Mouse (Mus musculus) hindbrain, embryonic 12.5 days (tissue): ENCODE data around the gene 4931428L18Rik. TPM values are rescaled to one million over a fixed set of nuclear protein-coding genes. Genes with fewer than 3 reads are reported as not detected.

Experiments
- ATAC-seq: fragments of 200-750 bp; cut with Nextera tagmentation; 2 replicates; pipeline ENCODE4 v1.8.0; 2017; ENCODE audit warnings: moderate TSS enrichment; ENCODE audit not compliant: low FRiP score
- H3K27ac ChIP-seq: fragments of 300-500 bp; sonication (generic); 2 replicates; pipeline ENCODE4 v1.5.1; 2016; ENCODE audit warnings: mild to moderate bottlenecking
- H3K27me3 ChIP-seq: fragments of 300-500 bp; sonication (generic); 2 replicates; pipeline ENCODE4 v1.6.1; 2016; ENCODE audit warnings: mild to moderate bottlenecking
- H3K36me3 ChIP-seq: fragments of 300-500 bp; sonication (generic); 2 replicates; pipeline ENCODE4 v1.6.1; 2016; ENCODE audit warnings: mild to moderate bottlenecking
- H3K4me1 ChIP-seq: fragments of 300-500 bp; sonication (generic); 2 replicates; pipeline ENCODE4 v1.6.1; 2016
- H3K4me2 ChIP-seq: fragments of 300-500 bp; sonication (generic); replicated peaks from 2 replicates; pipeline ENCODE4 v1.6.1; 2016; ENCODE audit warnings: mild to moderate bottlenecking
- H3K4me3 ChIP-seq: fragments of 300-500 bp; sonication (generic); 2 replicates; pipeline ENCODE4 v1.5.1; 2016; ENCODE audit warnings: mild to moderate bottlenecking
- H3K9ac ChIP-seq: fragments of 300-500 bp; sonication (generic); 2 replicates; pipeline ENCODE4 v1.6.1; 2016; ENCODE audit warnings: mild to moderate bottlenecking, moderate library complexity
- H3K9me3 ChIP-seq: fragments of 300-500 bp; sonication (generic); replicated peaks from 2 replicates; pipeline ENCODE4 v1.6.1; 2016; ENCODE audit warnings: mild to moderate bottlenecking
- WGBS: fragments of 180-500 bp; shearing (Covaris S2); methylation state at CpG from one replicate; pipeline ENCODE4 v1.1.7; 2016; 5-methylcytosine and 5-hydroxymethylcytosine counted together
- polyA plus RNA-seq: library from polyadenylated mRNA; unstranded; fragments of >200 nt; fragmentation: Nextera tagmentation; extraction: Ambion mirVana; gene quantifications from 2 replicates; pipeline ENCODE4 v1.2.1, GENCODE M21; 2016

Gene 4931428L18Rik
- polyA plus RNA-seq, 1 experiment from 2014 or later: not detected

- no peak for ATAC-seq
Measured at GRCm38 (mm10) chr1:31142288-31143094, 80.0 kb downstream of the 4931428L18Rik start.

GRCm38 (mm10) chr1:31138387-31138786 lies 84.1 kb downstream of the 4931428L18Rik start:
- no peak for ATAC-seq
- no peak overlapping the region for H3K4me3 ChIP-seq
- no peaks in the 10 kb centered on the region for H3K9me3 ChIP-seq
- H3K27me3 ChIP-seq: no peaks in the 10 kb centered on the region
- H3K27ac ChIP-seq: no peak overlapping the region
- no peak overlapping the region for H3K9ac ChIP-seq
- no peaks in the 10 kb centered on the region for H3K4me1 ChIP-seq
- H3K4me2 ChIP-seq: no peak overlapping the region
- 85% methylated on average over 3 of the region's 3 CpGs for WGBS
- H3K36me3 ChIP-seq: no peaks in the 10 kb centered on the region

More at GRCm38 (mm10) chr1:31142288-31143094, 80.0 kb downstream of the 4931428L18Rik start:
- H3K27ac ChIP-seq: no peak overlapping the region
- no peaks in the 10 kb centered on the region for H3K36me3 ChIP-seq
- no peak overlapping the region for H3K4me3 ChIP-seq
- H3K9me3 ChIP-seq: no peaks in the 10 kb centered on the region
- no peaks in the 10 kb centered on the region for H3K4me1 ChIP-seq
- 67% methylated on average over 8 of the region's 8 CpGs for WGBS
- H3K9ac ChIP-seq: no peak overlapping the region
- no peak overlapping the region for H3K4me2 ChIP-seq
- no peaks in the 10 kb centered on the region for H3K27me3 ChIP-seq

DNA sequence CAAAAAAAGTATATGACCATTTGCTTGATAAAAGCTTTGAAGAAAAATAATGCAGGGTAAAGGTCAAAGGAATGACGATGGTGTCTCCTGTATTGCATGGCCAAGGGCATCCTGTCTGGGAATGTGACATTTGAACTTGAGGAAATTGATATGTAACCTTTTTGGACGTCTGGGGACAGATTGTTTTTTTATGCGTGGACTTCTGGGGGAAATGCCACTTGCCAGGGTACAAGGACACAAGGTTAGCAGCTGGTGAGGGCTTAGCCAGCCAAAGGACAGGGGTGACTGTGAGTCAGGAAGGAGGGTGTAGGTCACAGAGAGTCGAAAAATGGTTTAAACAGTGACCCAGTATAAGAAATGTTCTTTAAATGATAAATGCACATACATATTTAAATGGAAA lies 109.0 kb downstream of the 4931428L18Rik start:
- Histone ChIP-seq H3K36me3 (no peaks in the 10 kb centered on the region), H3K9me3 (no peaks in the 10 kb centered on the region), H3K27me3 (no peaks in the 10 kb centered on the region), H3K4me2 (no peak overlapping the region), H3K4me3 (no peak overlapping the region), H3K27ac (no peak overlapping the region), H3K9ac (no peak overlapping the region), H3K4me1 (no peaks in the 10 kb centered on the region)
- ATAC-seq: no peak
- WGBS: 71% methylated on average over 4 of the region's 4 CpGs

DNA sequence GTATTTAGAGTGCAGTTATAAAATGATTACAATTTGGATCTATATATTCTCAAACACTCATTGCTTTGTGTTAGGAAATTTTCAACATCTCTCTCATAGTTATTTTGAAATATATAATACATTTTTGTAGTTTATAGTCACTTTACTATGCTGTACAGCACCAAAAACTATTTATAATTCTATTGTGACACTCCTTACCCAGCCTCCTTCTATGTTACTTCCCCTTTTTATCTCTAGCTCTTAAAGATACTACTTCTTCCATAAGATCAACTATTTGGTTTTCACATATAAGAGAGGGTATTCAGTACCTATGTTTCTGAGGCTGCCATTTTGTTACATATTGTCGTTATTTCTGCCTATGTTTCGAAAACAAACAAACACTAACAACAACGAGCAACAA lies 114.5 kb downstream of the 4931428L18Rik start:
- WGBS: 90% methylated on average over 3 of the region's 3 CpGs
- no peak overlapping the region for H3K4me2 ChIP-seq
- no peak for ATAC-seq
- no peaks in the 10 kb centered on the region for H3K36me3 ChIP-seq
- H3K4me3 ChIP-seq: no peak overlapping the region
- no peaks in the 10 kb centered on the region for H3K27me3 ChIP-seq
- no peaks in the 10 kb centered on the region for H3K4me1 ChIP-seq
- no peaks in the 10 kb centered on the region for H3K9me3 ChIP-seq
- no peak overlapping the region for H3K27ac ChIP-seq
- no peak overlapping the region for H3K9ac ChIP-seq

GRCm38 (mm10) chr1:31102863-31103657 lies 119.4 kb downstream of the 4931428L18Rik start:
- no peaks in the 10 kb centered on the region for H3K9me3 ChIP-seq
- H3K9ac ChIP-seq: no peak overlapping the region
- WGBS: 80% methylated on average over 12 of the region's 12 CpGs
- no peak for ATAC-seq
- H3K4me3 ChIP-seq: no peak overlapping the region
- H3K36me3 ChIP-seq: no peaks in the 10 kb centered on the region
- H3K27me3 ChIP-seq: no peaks in the 10 kb centered on the region
- no peaks in the 10 kb centered on the region for H3K4me1 ChIP-seq
- no peak overlapping the region for H3K27ac ChIP-seq
- H3K4me2 ChIP-seq: no peak overlapping the region

DNA sequence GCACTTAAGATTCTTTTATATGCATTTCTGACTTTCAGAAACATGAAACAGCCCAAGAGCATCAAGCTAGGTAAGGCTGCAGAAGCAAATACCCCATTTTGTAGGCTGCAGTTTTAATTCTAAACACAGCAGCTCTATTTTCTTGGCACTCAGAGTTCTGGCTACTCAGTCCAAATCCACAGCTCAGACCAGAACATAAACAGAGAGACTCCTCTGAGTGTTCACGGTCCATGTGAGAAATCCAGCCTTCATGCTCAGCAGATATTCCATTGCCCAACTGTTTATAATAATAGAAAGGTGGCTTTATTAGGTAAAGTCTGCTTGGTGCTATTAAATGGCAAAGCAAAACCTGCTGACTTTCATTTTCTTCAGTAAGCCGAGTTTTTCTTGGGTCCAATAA lies 120.2 kb downstream of the 4931428L18Rik start:
- Histone ChIP-seq H3K9ac (no peak overlapping the region), H3K36me3 (no peaks in the 10 kb centered on the region), H3K4me2 (no peak overlapping the region), H3K27ac (no peak overlapping the region), H3K9me3 (no peaks in the 10 kb centered on the region), H3K27me3 (no peaks in the 10 kb centered on the region), H3K4me3 (no peak overlapping the region), H3K4me1 (no peaks in the 10 kb centered on the region)
- WGBS: 80% methylated on average over 2 of the region's 2 CpGs
- no peak for ATAC-seq

- Histone ChIP-seq H3K9ac (no peak overlapping the region), H3K27ac (no peak overlapping the region), H3K4me1 (no peaks in the 10 kb centered on the region), H3K27me3 (no peaks in the 10 kb centered on the region), H3K4me3 (no peak overlapping the region), H3K9me3 (no peaks in the 10 kb centered on the region), H3K4me2 (no peak overlapping the region), H3K36me3 (no peaks in the 10 kb centered on the region)
- ATAC-seq: no peak
- 86% methylated on average over 3 of the region's 3 CpGs for WGBS
Measured at GRCm38 (mm10) chr1:31097208-31097607, 125.3 kb downstream of the 4931428L18Rik start.

GRCm38 (mm10) chr1:31096466-31096793 lies 126.1 kb downstream of the 4931428L18Rik start:
- WGBS: 64% methylated on average over 2 of the region's 2 CpGs
- Histone ChIP-seq H3K9me3 (no peaks in the 10 kb centered on the region), H3K4me2 (no peak overlapping the region), H3K4me1 (no peaks in the 10 kb centered on the region), H3K27ac (no peak overlapping the region), H3K27me3 (no peaks in the 10 kb centered on the region), H3K4me3 (no peak overlapping the region), H3K9ac (no peak overlapping the region), H3K36me3 (no peaks in the 10 kb centered on the region)
- no peak for ATAC-seq

- H3K4me2 ChIP-seq: no peak overlapping the region
- H3K4me1 ChIP-seq: no peaks in the 10 kb centered on the region
- H3K9ac ChIP-seq: no peak overlapping the region
- no peak overlapping the region for H3K4me3 ChIP-seq
- no peak for ATAC-seq
- no peaks in the 10 kb centered on the region for H3K9me3 ChIP-seq
- no peaks in the 10 kb centered on the region for H3K27me3 ChIP-seq
- no peak overlapping the region for H3K27ac ChIP-seq
- H3K36me3 ChIP-seq: no peaks in the 10 kb centered on the region
- 67% methylated on average over 5 of the region's 5 CpGs for WGBS
Measured at GRCm38 (mm10) chr1:31095706-31096465, 126.6 kb downstream of the 4931428L18Rik start.

DNA sequence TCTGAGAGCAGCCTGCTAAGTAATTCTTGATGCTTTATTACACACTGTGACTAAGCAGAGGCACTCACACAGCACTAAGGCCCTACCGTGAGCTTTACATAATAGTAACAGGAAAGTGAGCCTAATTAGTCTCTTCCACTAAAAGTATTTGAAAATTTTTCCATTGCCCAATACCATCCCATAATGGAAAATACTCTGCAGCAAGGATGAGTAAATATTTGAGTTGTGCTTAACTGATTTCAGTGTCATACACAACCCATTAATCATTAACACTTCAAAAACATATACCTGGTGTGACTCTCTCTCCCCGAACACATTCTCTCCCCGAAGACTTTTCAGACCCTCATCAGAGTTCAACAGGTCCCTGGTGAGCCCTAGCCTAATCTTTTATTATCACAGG lies 127.7 kb downstream of the 4931428L18Rik start:
- WGBS: 80% methylated on average over 3 of the region's 3 CpGs
- no peak for ATAC-seq

GRCm38 (mm10) chr1:31093939-31094338 lies 128.5 kb downstream of the 4931428L18Rik start:
- Histone ChIP-seq H3K4me2 (no peak overlapping the region), H3K9ac (no peak overlapping the region), H3K4me3 (no peak overlapping the region), H3K36me3 (no peaks in the 10 kb centered on the region), H3K27ac (no peak overlapping the region), H3K27me3 (no peaks in the 10 kb centered on the region), H3K4me1 (no peaks in the 10 kb centered on the region), H3K9me3 (no peaks in the 10 kb centered on the region)
- no peak for ATAC-seq
- WGBS: 79% methylated on average over 1 of the region's 1 CpGs

More for the DNA sequence above, 127.7 kb downstream of the 4931428L18Rik start:
- Histone ChIP-seq H3K36me3 (no peaks in the 10 kb centered on the region), H3K4me3 (no peak overlapping the region), H3K27me3 (no peaks in the 10 kb centered on the region), H3K4me1 (no peaks in the 10 kb centered on the region), H3K9me3 (no peaks in the 10 kb centered on the region), H3K4me2 (no peak overlapping the region), H3K27ac (no peak overlapping the region), H3K9ac (no peak overlapping the region)

DNA sequence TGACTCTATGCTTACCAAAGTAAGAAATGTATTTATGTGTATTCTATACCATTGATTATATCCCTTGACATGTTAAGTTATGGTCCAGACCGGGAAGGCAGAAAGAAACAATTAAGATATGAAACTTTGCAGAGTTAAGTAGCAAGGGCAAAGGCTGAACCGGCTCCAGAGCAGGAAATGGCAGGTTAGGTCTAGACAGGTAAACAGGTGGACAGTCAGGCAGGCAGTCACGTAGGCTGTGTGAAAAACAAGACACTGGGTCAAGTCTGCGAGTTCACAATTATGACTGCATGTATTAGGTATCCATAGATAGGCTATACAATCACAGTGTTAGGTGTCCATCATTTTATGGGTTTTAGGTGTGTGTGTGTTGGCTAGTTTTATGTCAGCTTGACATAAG lies 133.8 kb downstream of the 4931428L18Rik start:
- Histone ChIP-seq H3K9me3 (no peaks in the 10 kb centered on the region), H3K4me3 (no peak overlapping the region), H3K4me1 (no peaks in the 10 kb centered on the region), H3K4me2 (no peak overlapping the region), H3K36me3 (no peaks in the 10 kb centered on the region), H3K27me3 (no peaks in the 10 kb centered on the region), H3K27ac (no peak overlapping the region), H3K9ac (no peak overlapping the region)
- WGBS: 90% methylated on average over 4 of the region's 4 CpGs
- no peak for ATAC-seq
